Mouse (Mus musculus): Measurements from ENCODE around the gene Snai3. TPM values are rescaled to one million over a fixed set of nuclear protein-coding genes. Genes with fewer than 3 reads are reported as not detected.

Gene Snai3
- polyA plus RNA-seq, 1 experiment = not detected

GRCm38 (mm10) chr8:122430058-122430636 lies 30.4 kb downstream of the Snai3 start:
- no peak overlapping the region for H3K4me3 ChIP-seq (replicated peaks)
- peaks cover 20% of the 10 kb centered on the region for H3K4me1 ChIP-seq (ENCODE audit: control insufficient read depth)
- H3K36me3 ChIP-seq (ENCODE audit: control insufficient read depth) = peaks cover 12% of the 10 kb centered on the region; the same call in 1 of the 2 replicates
- no peaks in the 10 kb centered on the region for H3K9me3 ChIP-seq (ENCODE audit: control insufficient read depth, low read length)
- H3K27me3 ChIP-seq (ENCODE audit: control insufficient read depth) = peaks cover 20% of the 10 kb centered on the region
- no peak for TF ChIP-seq GATA1 (IDR thresholded peaks at IDR 0.05; ENCODE audit: low read length)
- TF ChIP-seq TAL1 (IDR thresholded peaks at IDR 0.05; ENCODE audit: low read length) = no peak

GRCm38 (mm10) chr8:122428163-122428562 lies 32.4 kb downstream of the Snai3 start:
- TF ChIP-seq TAL1 (IDR thresholded peaks at IDR 0.05; ENCODE audit: low read length) (no peak), GATA1 (IDR thresholded peaks at IDR 0.05; ENCODE audit: low read length) (no peak)
- Histone ChIP-seq H3K9me3 (ENCODE audit: control insufficient read depth, low read length) (no peaks in the 10 kb centered on the region), H3K4me3 (replicated peaks) (no peak overlapping the region), H3K36me3 (ENCODE audit: control insufficient read depth) (peaks cover 2% of the 10 kb centered on the region; the same call in 1 of the 2 replicates), H3K27me3 (ENCODE audit: control insufficient read depth) (peaks cover 18% of the 10 kb centered on the region), H3K4me1 (ENCODE audit: control insufficient read depth) (peaks cover 14% of the 10 kb centered on the region)

- Histone ChIP-seq H3K4me3 (replicated peaks) (no peak overlapping the region), H3K36me3 (ENCODE audit: control insufficient read depth) (peaks cover 2% of the 10 kb centered on the region; the same call in 1 of the 2 replicates), H3K27me3 (ENCODE audit: control insufficient read depth) (peaks cover 13% of the 10 kb centered on the region), H3K4me1 (ENCODE audit: control insufficient read depth) (peaks cover 9% of the 10 kb centered on the region), H3K9me3 (ENCODE audit: control insufficient read depth, low read length) (no peaks in the 10 kb centered on the region)
- TF ChIP-seq TAL1 (IDR thresholded peaks at IDR 0.05; ENCODE audit: low read length) (no peak), GATA1 (IDR thresholded peaks at IDR 0.05; ENCODE audit: low read length) (no peak)
Observed at GRCm38 (mm10) chr8:122427607-122428006, 32.9 kb downstream of the Snai3 start.

GRCm38 (mm10) chr8:122426145-122426544 lies 34.4 kb downstream of the Snai3 start:
- Histone ChIP-seq H3K36me3 (ENCODE audit: control insufficient read depth) (peaks cover 2% of the 10 kb centered on the region; the same call in 1 of the 2 replicates), H3K9me3 (ENCODE audit: control insufficient read depth, low read length) (no peaks in the 10 kb centered on the region), H3K27me3 (ENCODE audit: control insufficient read depth) (no peaks in the 10 kb centered on the region), H3K4me1 (ENCODE audit: control insufficient read depth) (peaks cover 8% of the 10 kb centered on the region), H3K4me3 (replicated peaks) (no peak overlapping the region)
- TF ChIP-seq GATA1 (IDR thresholded peaks at IDR 0.05; ENCODE audit: low read length) = no peak
- TF ChIP-seq TAL1 (IDR thresholded peaks at IDR 0.05; ENCODE audit: low read length) = no peak

GRCm38 (mm10) chr8:122423659-122424058 lies 36.9 kb downstream of the Snai3 start:
- H3K4me3 ChIP-seq (replicated peaks) = no peak overlapping the region
- peaks cover 8% of the 10 kb centered on the region for H3K36me3 ChIP-seq (ENCODE audit: control insufficient read depth)
- no peaks in the 10 kb centered on the region for H3K27me3 ChIP-seq (ENCODE audit: control insufficient read depth)
- peaks cover 8% of the 10 kb centered on the region for H3K4me1 ChIP-seq (ENCODE audit: control insufficient read depth)
- TF ChIP-seq GATA1 (IDR thresholded peaks at IDR 0.05; ENCODE audit: low read length) (no peak), TAL1 (IDR thresholded peaks at IDR 0.05; ENCODE audit: low read length) (no peak)
- no peaks in the 10 kb centered on the region for H3K9me3 ChIP-seq (ENCODE audit: control insufficient read depth, low read length)

- H3K4me1 ChIP-seq (ENCODE audit: control insufficient read depth) = peaks cover 8% of the 10 kb centered on the region
- H3K9me3 ChIP-seq (ENCODE audit: control insufficient read depth, low read length) = no peaks in the 10 kb centered on the region
- no peaks in the 10 kb centered on the region for H3K27me3 ChIP-seq (ENCODE audit: control insufficient read depth)
- TF ChIP-seq GATA1 (IDR thresholded peaks at IDR 0.05; ENCODE audit: low read length) (no peak), TAL1 (IDR thresholded peaks at IDR 0.05; ENCODE audit: low read length) (no peak)
- H3K4me3 ChIP-seq (replicated peaks) = no peak overlapping the region
- H3K36me3 ChIP-seq (ENCODE audit: control insufficient read depth) = peaks cover 12% of the 10 kb centered on the region
Observed at GRCm38 (mm10) chr8:122423217-122423616, 37.3 kb downstream of the Snai3 start.

- peaks cover 8% of the 10 kb centered on the region for H3K4me1 ChIP-seq (ENCODE audit: control insufficient read depth)
- no peak for TF ChIP-seq TAL1 (IDR thresholded peaks at IDR 0.05; ENCODE audit: low read length)
- TF ChIP-seq GATA1 (IDR thresholded peaks at IDR 0.05; ENCODE audit: low read length) = no peak
- H3K27me3 ChIP-seq (ENCODE audit: control insufficient read depth) = no peaks in the 10 kb centered on the region
- peaks cover 26% of the 10 kb centered on the region for H3K36me3 ChIP-seq (ENCODE audit: control insufficient read depth)
- H3K9me3 ChIP-seq (ENCODE audit: control insufficient read depth, low read length) = no peaks in the 10 kb centered on the region
- no peak within 1 kb of the TSS for H3K4me3 ChIP-seq (replicated peaks)
Observed at GRCm38 (mm10) chr8:122421376-122422070, 39.0 kb downstream of the Snai3 start, which contains the start of gene Il17c. TSS of gene Il17c (plus strand) at chr8:122422020.

- Histone ChIP-seq H3K36me3 (ENCODE audit: control insufficient read depth) (peaks cover 41% of the 10 kb centered on the region), H3K9me3 (ENCODE audit: control insufficient read depth, low read length) (no peaks in the 10 kb centered on the region), H3K4me3 (replicated peaks) (no peak overlapping the region), H3K27me3 (ENCODE audit: control insufficient read depth) (no peaks in the 10 kb centered on the region), H3K4me1 (ENCODE audit: control insufficient read depth) (peaks cover 8% of the 10 kb centered on the region)
- TF ChIP-seq TAL1 (IDR thresholded peaks at IDR 0.05; ENCODE audit: low read length) = no peak
- TF ChIP-seq GATA1 (IDR thresholded peaks at IDR 0.05; ENCODE audit: low read length) = no peak
Observed at GRCm38 (mm10) chr8:122419881-122420555, 40.5 kb downstream of the Snai3 start.

- Histone ChIP-seq H3K4me3 (replicated peaks) (no peak overlapping the region), H3K4me1 (ENCODE audit: control insufficient read depth) (no peaks in the 10 kb centered on the region), H3K9me3 (ENCODE audit: control insufficient read depth, low read length) (no peaks in the 10 kb centered on the region), H3K27me3 (ENCODE audit: control insufficient read depth) (no peaks in the 10 kb centered on the region), H3K36me3 (ENCODE audit: control insufficient read depth) (peaks cover 86% of the 10 kb centered on the region)
- TF ChIP-seq GATA1 (IDR thresholded peaks at IDR 0.05; ENCODE audit: low read length) (no peak), TAL1 (IDR thresholded peaks at IDR 0.05; ENCODE audit: low read length) (no peak)
Observed at GRCm38 (mm10) chr8:122415554-122415953, 45.0 kb downstream of the Snai3 start.
